Mouse (Mus musculus): ENCODE results near the gene Atg5.

Gene Atg5

DNA sequence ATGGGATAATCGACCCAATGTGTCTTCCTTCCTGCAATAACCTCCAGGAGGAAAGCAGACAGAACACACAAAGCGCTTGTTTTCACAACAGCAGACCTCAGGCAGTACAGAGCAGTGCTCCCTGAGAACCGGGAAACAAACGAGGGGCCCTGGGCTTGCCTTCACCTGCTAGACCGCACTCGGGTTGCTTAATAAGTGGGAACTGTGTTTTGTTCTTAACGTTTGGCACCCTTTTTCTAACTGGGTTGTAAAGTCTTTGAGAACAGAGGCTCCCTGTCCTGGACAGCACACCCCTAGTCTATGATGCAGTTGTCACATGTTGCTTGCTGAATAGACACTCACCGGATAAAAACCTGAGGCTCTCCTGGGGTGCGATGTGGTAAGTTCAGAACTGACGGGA, 115.1 kb downstream of the Atg5 start:
- DNase-seq (ENCODE audit: extremely low read depth, insufficient read length, low spot score): no peak

DNA sequence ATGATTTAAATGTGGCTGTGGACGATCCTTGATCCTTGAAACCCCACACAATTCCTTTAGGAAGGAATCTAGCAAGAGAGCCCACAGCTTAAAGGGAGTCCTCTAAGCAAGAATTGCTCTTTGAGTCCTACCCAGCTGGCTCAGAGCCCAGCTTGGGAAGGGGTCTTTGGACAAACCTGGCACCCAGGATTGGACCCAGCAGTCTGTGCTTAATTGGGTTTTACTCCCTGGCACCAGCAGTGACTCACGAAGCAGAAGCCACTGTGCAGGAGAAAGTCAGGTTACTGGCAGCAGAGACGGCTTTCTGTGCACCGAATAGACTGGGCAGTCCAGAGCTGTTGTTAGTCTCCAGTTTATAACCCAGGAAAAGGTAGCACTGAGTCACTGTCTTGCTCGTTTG, 117.1 kb downstream of the Atg5 start:
- DNase-seq (ENCODE audit: extremely low read depth, insufficient read length, low spot score): no peak

DNA sequence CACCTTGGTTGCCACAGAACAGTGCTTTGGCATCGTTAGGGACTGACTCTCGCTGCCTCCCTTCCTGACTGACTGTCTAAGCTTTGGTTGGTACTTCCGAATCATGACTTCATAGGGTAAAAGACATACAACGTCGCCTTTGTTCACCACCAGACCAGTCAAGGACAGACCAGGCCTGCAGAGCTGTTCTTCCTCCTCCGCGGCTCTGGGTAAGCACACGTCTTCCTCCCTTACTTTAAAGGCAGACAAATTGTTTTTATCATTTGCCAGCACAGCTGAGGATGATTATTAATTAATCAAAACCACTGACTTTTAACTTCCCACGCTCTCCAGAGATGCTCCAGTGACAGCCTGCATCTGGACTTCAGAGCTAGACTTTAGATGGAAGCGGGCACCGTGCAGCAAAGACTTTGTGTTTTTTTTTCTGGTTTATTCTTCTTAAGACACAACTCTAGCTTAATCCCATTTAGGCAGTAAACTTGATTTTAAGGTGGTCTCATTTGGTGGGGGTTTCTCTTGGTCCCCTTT, 120.6 kb downstream of the Atg5 start:
- DNase-seq (ENCODE audit: extremely low read depth, insufficient read length, low spot score): no peak

DNA sequence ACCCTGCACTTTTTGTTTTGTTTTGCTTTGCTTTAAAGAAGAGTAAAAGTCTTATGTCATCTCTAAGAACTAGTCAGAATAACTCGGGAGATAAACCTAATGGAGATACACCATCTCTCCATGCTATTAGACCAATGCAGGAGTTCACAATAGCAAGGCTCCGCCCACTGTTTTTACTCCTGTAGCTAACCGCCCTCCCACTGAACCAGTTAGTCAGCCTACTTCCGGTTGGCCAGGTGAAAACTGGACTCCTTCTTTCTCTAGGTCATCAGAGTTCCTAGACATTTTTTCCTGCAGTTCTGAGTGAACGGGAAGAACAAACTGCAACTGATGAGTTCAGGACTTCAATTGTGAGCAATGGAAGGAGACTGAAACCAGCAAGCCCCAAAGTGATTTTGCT, 122.1 kb downstream of the Atg5 start:
- no peak for DNase-seq (ENCODE audit: extremely low read depth, insufficient read length, low spot score)

DNA sequence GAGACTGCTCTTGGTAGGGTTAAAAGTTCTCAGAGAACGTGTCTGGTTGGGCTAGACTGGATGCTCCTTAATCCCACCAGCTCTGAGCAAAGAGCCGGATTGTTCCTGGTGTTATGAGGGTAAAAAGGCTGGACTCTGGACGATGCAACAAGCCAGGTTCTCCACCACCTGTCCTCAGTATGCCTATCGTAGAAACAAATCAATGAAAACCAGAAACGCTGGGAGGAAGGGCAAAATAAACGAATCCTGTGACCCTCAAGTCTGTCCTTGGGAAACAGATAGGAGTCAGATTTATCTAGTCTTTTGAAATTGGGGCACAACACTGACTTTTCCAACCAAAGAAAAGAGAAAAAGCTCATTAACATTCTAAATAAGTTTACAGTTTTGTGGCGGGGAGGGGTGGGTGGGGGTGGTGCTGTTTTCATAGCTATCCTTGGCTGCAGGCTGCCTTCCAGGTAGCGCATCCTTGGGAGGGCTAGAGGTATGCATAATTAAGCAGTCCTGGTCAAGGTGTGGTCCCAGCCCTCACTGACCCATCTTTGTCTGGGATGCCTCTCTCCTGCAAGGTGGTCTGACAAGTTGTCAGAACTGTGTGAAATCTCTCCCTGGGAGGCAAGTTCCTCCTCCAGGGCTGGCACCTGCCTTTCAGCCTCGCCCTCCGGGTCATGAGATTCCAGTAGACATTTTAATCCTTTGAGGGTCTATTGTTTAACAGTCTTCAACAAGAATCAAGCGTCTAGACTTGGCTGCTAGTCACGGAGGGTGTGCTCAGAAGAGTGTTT, 123.5 kb downstream of the Atg5 start:
- DNase-seq (ENCODE audit: extremely low read depth, insufficient read length, low spot score): no peak

DNA sequence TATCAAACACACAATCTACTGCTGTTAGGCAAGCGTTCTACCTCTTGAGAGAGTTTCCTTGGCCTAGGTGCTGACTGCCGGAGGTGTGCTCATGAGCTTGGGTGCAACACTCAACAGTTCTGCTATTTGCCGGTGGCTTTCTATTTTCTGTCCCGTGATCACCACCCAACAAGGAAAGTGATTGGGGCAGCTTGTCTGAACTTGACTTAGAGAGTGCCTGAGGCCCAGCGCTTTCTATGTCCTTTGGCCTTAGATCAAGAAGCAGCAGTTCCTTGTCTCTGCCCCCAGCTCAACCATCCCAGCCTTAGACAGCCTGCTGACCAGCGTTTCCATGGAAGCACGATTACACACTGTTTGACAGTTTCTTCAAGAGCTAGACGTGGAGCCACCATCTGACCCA, 124.7 kb downstream of the Atg5 start:
- DNase-seq (ENCODE audit: extremely low read depth, insufficient read length, low spot score): no peak

DNA sequence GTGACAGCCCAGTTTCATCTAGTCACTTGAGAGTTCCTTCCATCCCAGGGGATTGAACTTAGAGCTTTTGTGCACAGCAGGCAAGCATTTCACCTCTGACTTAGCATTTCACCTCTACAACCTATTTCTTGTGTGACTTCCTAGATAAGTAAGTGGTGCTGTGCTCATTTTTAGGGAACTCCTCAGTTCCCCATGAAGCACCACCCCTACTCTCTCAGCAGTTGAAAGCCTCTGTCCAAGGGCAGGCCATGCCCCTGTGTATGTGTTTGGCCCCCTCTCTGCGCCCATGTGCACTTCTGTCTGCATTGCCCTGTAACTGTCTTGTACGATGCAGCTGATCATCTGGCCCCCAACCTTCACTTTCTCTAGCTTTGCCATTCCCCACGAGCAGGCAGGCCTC, 132.0 kb downstream of the Atg5 start:
- DNase-seq (ENCODE audit: extremely low read depth, insufficient read length, low spot score): no peak

DNA sequence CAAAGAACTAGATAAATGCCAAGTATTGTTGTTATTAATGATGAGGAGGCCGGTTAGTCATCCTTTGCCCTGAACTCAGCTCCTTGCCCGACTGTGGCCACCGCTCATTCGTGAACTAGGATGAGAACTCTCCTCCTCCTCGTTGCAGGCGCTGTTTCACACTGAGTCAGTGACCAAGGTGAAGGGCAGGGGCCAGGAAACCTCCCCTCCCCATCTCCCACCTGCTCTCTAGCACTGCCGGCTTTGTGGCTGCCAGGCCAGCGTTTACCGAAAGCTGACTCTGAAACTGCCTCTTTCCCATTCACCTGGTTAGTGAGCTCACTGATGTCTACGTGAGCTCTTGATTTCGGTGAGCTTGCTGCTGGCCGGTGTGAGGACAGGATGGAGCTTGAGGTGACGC, 132.4 kb downstream of the Atg5 start:
- no peak for DNase-seq (ENCODE audit: extremely low read depth, insufficient read length, low spot score)

DNA sequence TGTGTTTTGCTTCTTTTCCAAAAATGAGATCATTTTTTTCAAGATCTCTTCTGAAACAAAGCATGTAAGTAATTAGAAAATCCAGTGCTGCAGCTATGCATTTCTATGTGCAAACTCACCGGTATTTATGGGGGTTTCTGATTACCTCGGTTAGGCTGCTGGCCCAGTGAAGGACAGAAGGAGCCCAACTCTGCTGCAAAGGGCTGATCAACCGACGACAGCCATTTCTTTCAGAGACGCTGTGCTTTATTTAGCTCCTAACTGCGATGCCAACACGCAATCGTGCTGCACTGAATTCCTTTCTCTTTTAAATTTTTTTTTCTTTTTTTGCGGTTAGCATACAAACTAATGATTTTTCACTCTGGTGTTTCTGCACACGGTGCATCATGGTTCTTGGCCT, 133.4 kb downstream of the Atg5 start:
- no peak for DNase-seq (ENCODE audit: extremely low read depth, insufficient read length, low spot score)

DNA sequence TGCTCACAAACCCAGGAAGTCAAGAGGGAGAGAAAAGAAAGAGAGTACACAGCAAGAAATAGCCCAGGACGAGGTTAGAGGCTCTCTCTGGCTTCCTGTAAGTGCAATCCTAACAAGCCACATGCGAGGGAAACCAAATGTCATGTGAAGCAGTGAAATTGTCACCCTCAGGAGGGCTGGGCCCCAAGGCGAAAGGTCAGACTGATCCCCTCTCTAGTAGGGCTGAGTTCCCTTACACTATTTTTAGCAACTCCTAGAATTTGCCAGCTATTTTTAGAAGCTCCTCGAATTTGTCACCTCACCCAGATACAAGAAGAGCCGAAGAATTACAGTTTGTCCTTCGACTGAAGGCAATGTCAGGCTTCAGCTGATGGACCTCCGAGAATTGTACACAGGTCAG, 135.3 kb downstream of the Atg5 start:
- no peak for DNase-seq (ENCODE audit: extremely low read depth, insufficient read length, low spot score)

DNA sequence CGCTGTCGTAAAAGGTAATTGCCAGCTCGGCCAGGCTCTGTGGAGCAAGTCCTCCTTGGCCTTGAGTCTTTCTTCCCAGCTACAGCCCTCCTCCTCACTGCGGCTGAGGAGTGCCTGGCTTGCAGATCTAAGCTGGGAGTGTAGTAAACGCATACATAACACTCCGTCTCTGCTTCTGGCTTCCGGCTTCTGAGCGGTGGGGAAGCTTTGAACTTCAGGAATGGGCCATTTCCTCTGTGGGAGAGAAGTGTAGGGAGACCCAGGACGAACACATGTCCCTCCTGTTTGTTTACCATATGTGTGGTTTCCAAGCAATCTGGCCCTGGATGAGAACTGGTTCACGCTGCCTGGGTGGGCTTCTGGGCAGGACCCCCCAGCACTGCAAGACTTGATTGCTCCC, 140.9 kb downstream of the Atg5 start:
- no peak for DNase-seq (ENCODE audit: extremely low read depth, insufficient read length, low spot score)

DNA sequence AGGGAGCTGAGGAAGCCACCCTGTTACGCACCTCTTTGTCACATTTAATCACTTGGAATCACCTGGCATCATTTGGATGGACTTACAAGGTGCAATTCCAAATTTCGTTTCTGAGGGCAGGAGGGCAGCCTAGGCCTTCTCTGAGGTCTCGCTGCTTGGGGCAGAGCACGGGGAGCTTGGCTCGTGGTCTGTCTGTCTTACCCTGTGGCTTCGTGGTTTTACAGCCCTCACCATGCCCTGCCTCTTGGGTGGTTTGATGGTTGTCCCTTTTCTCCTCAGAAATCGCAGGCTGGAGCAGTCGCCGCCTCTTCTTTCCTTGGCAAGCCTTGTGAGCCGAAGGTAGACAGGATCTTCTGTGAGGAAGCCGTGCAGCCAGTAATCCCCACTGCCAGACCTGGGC, 141.8 kb downstream of the Atg5 start:
- DNase-seq (ENCODE audit: extremely low read depth, insufficient read length, low spot score): peak; percentile 4
